Mouse (Mus musculus): ENCODE data around the gene Nup214. TPM values are rescaled to one million over a fixed set of nuclear protein-coding genes. Genes with fewer than 3 reads are reported as not detected.

Nup214 gene
- polyA plus RNA-seq, 2 experiments = 41.3 to 65.2 TPM

- Histone ChIP-seq H3K9me3 (ENCODE audit: control insufficient read depth, low read length) (no peaks in the 10 kb centered on the region), H3K36me3 (ENCODE audit: control insufficient read depth, insufficient read depth, low read length) (0 out of 2 replicates have a peak, but pooled peaks cover 4% of the 10 kb centered on the region), H3K4me1 (ENCODE audit: control insufficient read depth, insufficient read depth, low read length) (peaks cover 12% of the 10 kb centered on the region), H3K27me3 (ENCODE audit: control insufficient read depth, insufficient read depth, low read length) (no peaks in the 10 kb centered on the region), H3K4me2 (replicated peaks; ENCODE audit: low read depth, low read length, severe bottlenecking) (no peak overlapping the region), H3K9ac (ENCODE audit: low read depth, low read length, severe bottlenecking) (no peak overlapping the region), H3K27ac (replicated peaks; ENCODE audit: low read depth, low read length) (no peak overlapping the region), H3K4me3 (replicated peaks; ENCODE audit: low read length) (no peak overlapping the region)
- DNase-seq (ENCODE audit: low spot score) = no peak
- ATAC-seq (ENCODE audit: low FRiP score, low read depth) = no peak
- 88% methylated on average over 9 of the region's 9 CpGs for WGBS
- TF ChIP-seq POLR2A (IDR thresholded peaks at IDR 0.05; ENCODE audit: borderline replicate concordance, extremely low read depth, insufficient read depth, insufficient read length) = no peak
Measured at GRCm38 (mm10) chr2:31954779-31955181, 19.5 kb upstream of the Nup214 start.

GRCm38 (mm10) chr2:31955686-31956085 is 18.6 kb upstream of the Nup214 start:
- no peak overlapping the region for H3K9ac ChIP-seq (ENCODE audit: low read depth, low read length, severe bottlenecking)
- no peak overlapping the region for H3K27ac ChIP-seq (replicated peaks; ENCODE audit: low read depth, low read length)
- no peak for DNase-seq (ENCODE audit: low spot score)
- no peak overlapping the region for H3K4me2 ChIP-seq (replicated peaks; ENCODE audit: low read depth, low read length, severe bottlenecking)
- no peak overlapping the region for H3K4me3 ChIP-seq (replicated peaks; ENCODE audit: low read length)
- 80% methylated on average over 5 of the region's 5 CpGs for WGBS
- peaks cover 9% of the 10 kb centered on the region for H3K4me1 ChIP-seq (ENCODE audit: control insufficient read depth, insufficient read depth, low read length)
- TF ChIP-seq POLR2A (IDR thresholded peaks at IDR 0.05; ENCODE audit: borderline replicate concordance, extremely low read depth, insufficient read depth, insufficient read length) = no peak
- ATAC-seq (ENCODE audit: low FRiP score, low read depth) = no peak
- no peaks in the 10 kb centered on the region for H3K9me3 ChIP-seq (ENCODE audit: control insufficient read depth, low read length)
- H3K27me3 ChIP-seq (ENCODE audit: control insufficient read depth, insufficient read depth, low read length) = no peaks in the 10 kb centered on the region
- H3K36me3 ChIP-seq (ENCODE audit: control insufficient read depth, insufficient read depth, low read length) = peaks cover 7% of the 10 kb centered on the region; the same call in 1 of the 2 replicates

DNA sequence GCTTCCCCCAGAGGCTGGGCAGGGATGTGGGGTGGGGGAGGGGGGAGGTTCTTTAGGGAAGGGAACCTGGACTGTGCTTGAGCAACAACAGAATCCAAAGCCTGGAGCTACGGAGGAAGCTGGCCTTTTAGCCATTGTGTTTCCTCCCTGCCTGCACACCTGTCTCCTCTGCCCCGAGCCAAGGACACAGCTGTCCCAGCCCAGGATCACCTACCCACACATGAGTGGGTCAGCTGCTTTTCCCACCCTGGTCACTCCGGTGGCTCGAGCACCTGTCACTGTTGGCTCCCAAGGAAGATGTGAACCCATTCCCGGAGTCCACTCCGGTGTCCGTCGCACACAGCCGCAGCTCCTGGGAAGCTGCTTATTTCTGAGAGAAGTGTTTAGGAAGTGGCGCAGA is 17.0 kb upstream of the Nup214 start:
- Histone ChIP-seq H3K4me2 (replicated peaks; ENCODE audit: low read depth, low read length, severe bottlenecking) (no peak overlapping the region), H3K9me3 (ENCODE audit: control insufficient read depth, low read length) (no peaks in the 10 kb centered on the region), H3K4me3 (replicated peaks; ENCODE audit: low read length) (no peak overlapping the region), H3K27ac (replicated peaks; ENCODE audit: low read depth, low read length) (no peak overlapping the region), H3K36me3 (ENCODE audit: control insufficient read depth, insufficient read depth, low read length) (peaks cover 14% of the 10 kb centered on the region; the same call in 1 of the 2 replicates), H3K4me1 (ENCODE audit: control insufficient read depth, insufficient read depth, low read length) (no peaks in the 10 kb centered on the region), H3K27me3 (ENCODE audit: control insufficient read depth, insufficient read depth, low read length) (no peaks in the 10 kb centered on the region), H3K9ac (ENCODE audit: low read depth, low read length, severe bottlenecking) (no peak overlapping the region)
- 92% methylated on average over 10 of the region's 10 CpGs for WGBS
- ATAC-seq (ENCODE audit: low FRiP score, low read depth) = no peak
- TF ChIP-seq POLR2A (IDR thresholded peaks at IDR 0.05; ENCODE audit: borderline replicate concordance, extremely low read depth, insufficient read depth, insufficient read length) = no peak
- no peak for DNase-seq (ENCODE audit: low spot score)

DNA sequence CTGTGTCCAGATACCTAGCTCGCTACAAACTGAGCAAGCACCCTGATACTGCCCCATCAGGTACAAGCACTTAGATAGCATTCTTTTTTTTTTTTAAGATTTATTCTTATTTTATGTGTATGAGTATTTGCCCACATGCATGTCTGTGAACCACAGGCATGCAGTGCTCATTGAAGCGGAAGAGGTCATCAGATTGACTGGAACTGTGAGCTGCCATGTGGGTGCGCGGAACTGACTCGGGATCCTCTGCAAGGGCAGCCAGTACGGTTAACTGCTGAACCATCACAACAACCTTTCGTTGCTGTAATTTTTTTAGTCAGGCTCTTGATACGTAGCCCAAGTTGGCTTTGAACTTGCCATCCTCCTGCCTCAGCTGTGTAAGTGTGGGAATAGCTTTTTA is 13.2 kb upstream of the Nup214 start:
- Histone ChIP-seq H3K9me3 (ENCODE audit: control insufficient read depth, low read length) (no peaks in the 10 kb centered on the region), H3K36me3 (ENCODE audit: control insufficient read depth, insufficient read depth, low read length) (peaks cover 11% of the 10 kb centered on the region; the same call in 1 of the 2 replicates), H3K4me3 (replicated peaks; ENCODE audit: low read length) (no peak overlapping the region), H3K27me3 (ENCODE audit: control insufficient read depth, insufficient read depth, low read length) (no peaks in the 10 kb centered on the region), H3K4me1 (ENCODE audit: control insufficient read depth, insufficient read depth, low read length) (no peaks in the 10 kb centered on the region), H3K4me2 (replicated peaks; ENCODE audit: low read depth, low read length, severe bottlenecking) (no peak overlapping the region), H3K27ac (replicated peaks; ENCODE audit: low read depth, low read length) (no peak overlapping the region), H3K9ac (ENCODE audit: low read depth, low read length, severe bottlenecking) (no peak overlapping the region)
- ATAC-seq (ENCODE audit: low FRiP score, low read depth) (no peak), DNase-seq (ENCODE audit: low spot score) (no peak)
- no peak for TF ChIP-seq POLR2A (IDR thresholded peaks at IDR 0.05; ENCODE audit: borderline replicate concordance, extremely low read depth, insufficient read depth, insufficient read length)
- whole genome bisulfite sequencing = 96% methylated on average over 8 of the region's 8 CpGs

DNA sequence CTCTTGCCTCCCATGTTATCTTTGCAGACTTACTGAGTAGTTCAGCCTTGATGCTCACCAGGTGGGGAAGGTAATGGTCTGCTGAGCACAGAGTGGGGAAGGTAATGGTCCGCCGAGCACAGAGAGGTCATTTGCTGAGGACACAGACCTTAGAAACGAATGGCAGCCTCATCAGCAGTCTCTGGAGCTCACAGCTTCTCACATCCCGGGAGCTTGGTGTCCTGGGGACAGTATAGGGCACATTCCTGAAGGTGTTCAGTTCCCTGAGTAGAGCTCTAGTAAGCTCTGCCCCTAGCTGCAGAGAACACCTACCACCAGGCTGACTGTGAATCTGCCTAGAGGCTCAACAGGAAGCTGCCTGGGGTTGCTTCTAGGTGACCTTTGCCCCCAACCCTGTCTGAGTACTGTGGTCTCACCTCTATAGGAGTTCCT is 12.4 kb upstream of the Nup214 start:
- no peaks in the 10 kb centered on the region for H3K9me3 ChIP-seq (ENCODE audit: control insufficient read depth, low read length)
- TF ChIP-seq POLR2A (IDR thresholded peaks at IDR 0.05; ENCODE audit: borderline replicate concordance, extremely low read depth, insufficient read depth, insufficient read length) = no peak
- H3K27me3 ChIP-seq (ENCODE audit: control insufficient read depth, insufficient read depth, low read length) = no peaks in the 10 kb centered on the region
- 80% methylated on average over 4 of the region's 4 CpGs for WGBS
- DNase-seq (ENCODE audit: low spot score) = no peak
- H3K27ac ChIP-seq (replicated peaks; ENCODE audit: low read depth, low read length) = peak overlapping the region; percentile 85
- peak overlapping the region; percentile 12; the same call in 1 of the 2 replicates for H3K9ac ChIP-seq (ENCODE audit: low read depth, low read length, severe bottlenecking)
- H3K4me1 ChIP-seq (ENCODE audit: control insufficient read depth, insufficient read depth, low read length) = no peaks in the 10 kb centered on the region
- no peak for ATAC-seq (ENCODE audit: low FRiP score, low read depth)
- no peak overlapping the region for H3K4me2 ChIP-seq (replicated peaks; ENCODE audit: low read depth, low read length, severe bottlenecking)
- H3K36me3 ChIP-seq (ENCODE audit: control insufficient read depth, insufficient read depth, low read length) = peaks cover 11% of the 10 kb centered on the region; the same call in 1 of the 2 replicates
- H3K4me3 ChIP-seq (replicated peaks; ENCODE audit: low read length) = no peak overlapping the region
